Mouse (Mus musculus) E14TG2a.4 (cell line): Measurements from ENCODE around the gene Fam171a1.

Experiments
- CTCF ChIP-seq: conservative IDR thresholded peaks from 2 replicates; pipeline ENCODE4 v1.5.1; 2014; ENCODE audit warnings: low read length
- POU5F1 ChIP-seq: IDR thresholded peaks from 2 replicates; pipeline ENCODE4 v1.6.1; 2014; ENCODE audit warnings: low read length, borderline replicate concordance

- TF ChIP-seq CTCF (no peak), POU5F1 (no peak)
Observed at GRCm38 (mm10) chr2:3132473-3132872, 18.4 kb downstream of the Fam171a1 start.
